Mouse (Mus musculus): ENCODE results near the gene Sgip1.

- no peak for TF ChIP-seq POLR2A (IDR thresholded peaks at IDR 0.05; ENCODE audit: borderline replicate concordance, insufficient read depth, low read length)
- no peak for TF ChIP-seq CTCF (IDR thresholded peaks at IDR 0.05; ENCODE audit: borderline replicate concordance, insufficient read depth, low read depth, low read length)
Measured at GRCm38 (mm10) chr4:102967811-102968210, 226.7 kb downstream of the Sgip1 start.
